Mouse (Mus musculus) megakaryocyte, embryonic 14.5 days (primary cell): Measurements from ENCODE around the gene Tmem151b. TPM values are rescaled to one million over a fixed set of nuclear protein-coding genes. Genes with fewer than 3 reads are reported as not detected.

Experiments used
- H3K27me3 ChIP-seq: replicated peaks from 2 replicates; pipeline ENCODE3; 2012; ENCODE audit warnings: inconsistent platforms
- H3K36me3 ChIP-seq: replicated peaks from 2 replicates; pipeline ENCODE3; 2012; ENCODE audit warnings: low read length, inconsistent platforms, mixed read lengths
- H3K4me1 ChIP-seq: 2 replicates; pipeline ENCODE4 v1.6.1; 2012; ENCODE audit warnings: inconsistent platforms
- H3K4me3 ChIP-seq: replicated peaks from 2 replicates; pipeline ENCODE3; 2012; ENCODE audit warnings: moderate library complexity, mild to moderate bottlenecking, inconsistent platforms
- H3K9me3 ChIP-seq: 2 replicates; pipeline ENCODE4 v1.6.1; 2012; ENCODE audit warnings: inconsistent platforms
- FLI1 ChIP-seq: IDR thresholded peaks from 2 replicates; pipeline ENCODE4 v1.6.1; 2012; ENCODE audit warnings: low read length, inconsistent platforms, mixed read lengths
- GATA1 ChIP-seq: IDR thresholded peaks from 3 replicates; pipeline ENCODE4 v1.6.1; 2012; ENCODE audit warnings: mixed read lengths, low read length, inconsistent platforms, borderline replicate concordance
- polyA plus RNA-seq: library from polyadenylated mRNA; stranded (reverse); fragments of >175 nt; gene quantifications from 2 replicates; pipeline ENCODE4 v1.2.3, GENCODE M21; 2012; ENCODE audit warnings: low replicate concordance; ENCODE audit not compliant: insufficient read depth

Gene Tmem151b
- polyA plus RNA-seq, 1 experiment: 0.93 TPM

DNA sequence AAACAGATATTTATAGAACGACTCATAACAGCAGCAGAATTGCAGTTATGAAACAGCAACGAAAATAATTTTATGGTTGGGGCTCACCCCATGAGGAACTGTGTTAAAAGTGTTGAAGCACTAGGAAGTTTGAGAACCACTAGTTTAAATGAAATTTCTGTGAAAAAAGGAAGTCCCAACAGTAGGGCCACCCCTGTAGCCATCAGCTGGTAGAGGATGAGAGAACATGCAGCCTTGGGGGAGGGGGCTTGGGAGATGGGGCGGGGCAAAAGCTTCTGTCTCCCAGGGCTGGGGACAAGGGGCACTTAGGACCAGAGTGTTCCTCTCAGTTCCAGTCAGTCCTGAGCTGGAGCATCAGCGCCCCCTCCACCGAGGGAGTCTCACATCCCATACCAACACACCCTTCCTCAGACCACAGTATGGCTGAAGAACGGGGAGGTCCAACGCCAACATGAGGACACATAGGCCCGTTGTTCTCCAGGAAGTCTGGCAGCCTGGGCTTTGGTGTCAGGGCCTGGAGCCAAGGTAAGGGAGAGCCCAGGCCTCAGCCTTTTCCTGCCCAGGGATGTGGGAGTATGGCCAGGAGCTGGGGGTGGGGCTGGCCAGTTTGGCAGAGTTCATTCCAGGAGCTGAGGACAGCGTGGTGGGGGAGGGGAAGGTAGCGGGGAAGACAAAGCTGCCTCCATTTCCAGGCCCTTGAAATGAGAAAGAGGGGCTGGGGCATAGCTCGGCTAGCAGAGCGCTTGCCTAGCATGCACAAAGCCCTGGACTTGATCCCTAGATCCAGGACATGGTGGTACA is 34.8 kb upstream of the Tmem151b start:
- Histone ChIP-seq H3K36me3 (peaks cover 24% of the 10 kb centered on the region), H3K9me3 (peaks cover 11% of the 10 kb centered on the region), H3K4me1 (peaks cover 37% of the 10 kb centered on the region), H3K4me3 (peak overlapping the region; percentile 19), H3K27me3 (peaks cover 31% of the 10 kb centered on the region)
- TF ChIP-seq GATA1: no peak
- no peak for TF ChIP-seq FLI1

DNA sequence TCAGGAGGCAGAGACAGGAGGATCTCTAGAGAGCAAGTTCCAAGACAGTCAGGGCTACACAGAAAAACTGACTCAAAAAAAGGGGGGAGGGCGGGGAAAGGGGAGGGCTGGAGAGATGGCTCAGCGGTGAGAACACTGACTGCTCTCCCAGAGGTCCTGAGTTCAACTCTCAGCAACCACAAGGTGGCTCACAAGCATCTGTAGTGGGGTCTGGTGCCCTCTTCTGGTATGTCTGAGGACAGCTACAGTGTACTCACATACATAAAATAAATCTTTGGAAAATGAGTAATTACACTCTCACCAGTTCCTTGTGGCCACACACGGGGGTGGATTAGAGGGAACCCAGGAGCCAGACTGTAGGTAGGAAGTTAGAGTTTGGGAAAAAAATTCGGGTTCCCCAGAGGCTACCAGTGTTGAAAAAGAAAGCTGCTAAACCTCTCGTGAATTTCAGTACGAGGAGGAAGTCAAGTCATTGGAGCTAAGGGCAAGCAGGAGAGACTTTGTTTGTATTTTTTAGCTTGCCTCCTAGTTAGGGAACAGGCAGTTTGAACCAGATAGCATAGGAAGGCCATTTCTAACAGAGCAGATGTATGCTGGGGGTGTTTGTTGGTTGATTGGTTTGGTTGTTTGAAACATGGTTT is 33.4 kb upstream of the Tmem151b start:
- Histone ChIP-seq H3K36me3 (peaks cover 15% of the 10 kb centered on the region), H3K9me3 (peaks cover 11% of the 10 kb centered on the region), H3K4me3 (no peak overlapping the region)

DNA sequence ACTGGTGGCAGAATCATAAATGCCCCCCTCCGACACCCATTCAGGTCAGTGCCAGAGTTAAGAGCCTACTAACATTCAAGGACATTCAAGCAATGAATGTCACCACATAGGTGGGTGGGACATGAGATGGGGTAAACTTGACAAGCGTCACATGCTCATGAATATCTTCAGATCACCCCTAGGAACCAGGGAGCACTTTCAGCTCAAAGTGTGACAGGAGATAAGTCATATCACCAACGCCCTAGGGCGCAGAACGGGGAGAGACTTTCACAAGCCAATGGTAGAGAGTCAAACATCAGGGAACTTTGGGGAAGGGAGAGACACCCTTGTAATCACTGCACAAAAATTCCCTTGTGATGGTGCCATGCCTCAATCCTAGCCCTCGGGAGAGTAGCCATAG is 32.7 kb upstream of the Tmem151b start:
- Histone ChIP-seq H3K4me1 (peaks cover 37% of the 10 kb centered on the region), H3K36me3 (peaks cover 14% of the 10 kb centered on the region), H3K27me3 (peaks cover 19% of the 10 kb centered on the region), H3K4me3 (no peak overlapping the region), H3K9me3 (peaks cover 11% of the 10 kb centered on the region)
- TF ChIP-seq FLI1: no peak
- no peak for TF ChIP-seq GATA1

More for the DNA sequence above, 33.4 kb upstream of the Tmem151b start:
- Histone ChIP-seq H3K27me3 (peaks cover 19% of the 10 kb centered on the region), H3K4me1 (peaks cover 37% of the 10 kb centered on the region)
- TF ChIP-seq GATA1: no peak
- no peak for TF ChIP-seq FLI1

DNA sequence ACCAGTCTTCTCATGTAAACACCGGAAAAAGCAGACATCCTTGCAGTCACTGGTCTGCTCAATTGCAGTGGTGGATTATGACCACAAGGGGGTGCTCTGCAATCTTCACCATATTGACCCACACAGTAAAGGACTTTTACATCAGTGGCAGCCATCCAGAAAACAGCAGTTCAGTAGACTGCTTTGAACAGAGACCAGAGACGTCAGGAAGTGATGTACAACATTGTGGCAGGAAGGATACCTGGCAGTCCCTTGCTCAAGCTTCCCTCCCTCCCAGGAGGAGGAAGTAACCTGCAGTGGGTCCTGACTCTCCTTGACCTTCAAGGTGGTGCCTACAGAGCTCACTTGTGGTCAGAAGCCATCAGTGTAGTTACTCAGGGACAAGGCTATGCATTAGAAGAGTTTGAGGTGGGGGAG is 32.1 kb upstream of the Tmem151b start:
- Histone ChIP-seq H3K27me3 (peaks cover 19% of the 10 kb centered on the region), H3K4me1 (peaks cover 37% of the 10 kb centered on the region), H3K4me3 (no peak overlapping the region), H3K36me3 (peaks cover 8% of the 10 kb centered on the region), H3K9me3 (peaks cover 5% of the 10 kb centered on the region)
- TF ChIP-seq GATA1 (no peak), FLI1 (no peak)

DNA sequence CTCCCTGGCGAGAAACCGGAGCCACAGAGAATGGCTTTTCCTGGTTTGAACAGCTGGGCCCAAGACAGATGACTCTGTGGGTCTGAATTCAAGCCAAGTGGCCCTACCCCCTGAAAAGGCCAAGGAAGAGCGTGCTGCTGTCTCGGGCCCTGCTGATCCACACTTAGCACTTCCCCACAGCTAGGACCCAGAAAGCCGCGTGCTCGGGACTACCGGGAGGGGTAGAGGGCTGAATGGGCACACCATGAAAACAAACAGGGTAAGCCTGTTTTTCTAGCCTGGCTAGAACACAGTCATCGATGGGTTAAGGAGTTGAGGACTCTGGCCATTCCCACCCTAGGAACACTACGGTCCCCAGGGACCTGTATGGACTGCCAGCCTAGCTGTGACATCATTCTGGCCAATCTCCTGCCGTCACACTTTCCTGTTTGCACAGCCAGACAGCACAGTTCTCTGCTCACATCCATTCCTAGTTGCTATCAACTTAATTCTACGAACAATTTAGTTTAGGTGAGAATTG is 31.5 kb upstream of the Tmem151b start:
- TF ChIP-seq FLI1: no peak
- no peak for TF ChIP-seq GATA1
- Histone ChIP-seq H3K27me3 (peaks cover 15% of the 10 kb centered on the region), H3K4me3 (no peak overlapping the region), H3K4me1 (peaks cover 35% of the 10 kb centered on the region), H3K9me3 (no peaks in the 10 kb centered on the region), H3K36me3 (peaks cover 2% of the 10 kb centered on the region)

DNA sequence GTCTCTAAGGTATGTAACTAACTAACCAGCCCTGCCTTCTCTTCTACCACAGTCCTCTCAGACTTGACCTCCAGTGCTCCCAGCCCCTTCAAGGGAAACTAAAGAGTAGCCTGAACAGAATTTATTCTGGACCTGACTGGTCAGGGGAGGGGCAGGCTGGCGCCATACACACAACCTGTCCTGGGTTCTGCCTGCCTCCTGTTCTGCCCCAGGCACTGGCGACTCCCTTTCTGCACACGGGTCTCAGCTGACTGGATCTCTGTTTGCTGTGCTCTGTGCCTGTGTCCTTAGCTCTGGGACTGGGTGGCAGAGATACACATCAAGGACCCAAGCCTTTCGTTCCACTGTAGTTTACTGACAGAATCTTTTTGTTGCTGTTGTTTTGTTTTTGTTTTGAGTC is 30.1 kb upstream of the Tmem151b start:
- Histone ChIP-seq H3K4me3 (no peak overlapping the region), H3K36me3 (no peaks in the 10 kb centered on the region), H3K4me1 (peaks cover 31% of the 10 kb centered on the region), H3K9me3 (no peaks in the 10 kb centered on the region), H3K27me3 (peaks cover 6% of the 10 kb centered on the region)
- TF ChIP-seq FLI1 (no peak), GATA1 (no peak)

DNA sequence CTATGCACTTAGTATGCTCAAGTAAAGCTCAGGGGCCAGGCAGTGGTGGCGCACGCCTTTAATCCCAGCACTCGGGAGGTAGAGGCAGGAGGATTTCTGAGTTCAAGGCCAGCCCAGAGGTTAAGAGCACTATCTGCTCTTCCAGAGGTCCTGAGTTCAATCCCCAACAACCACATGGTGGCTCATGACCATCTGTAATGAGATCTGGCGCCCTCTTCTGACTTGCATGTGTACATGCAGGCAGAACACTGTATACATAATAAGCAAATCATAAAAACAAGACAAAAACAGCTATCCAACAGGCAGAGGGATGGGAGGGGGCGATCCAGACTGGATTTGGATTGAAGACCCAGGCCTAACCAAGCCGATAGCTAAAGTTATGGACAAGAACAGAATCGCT is 29.4 kb upstream of the Tmem151b start:
- Histone ChIP-seq H3K27me3 (peaks cover 3% of the 10 kb centered on the region), H3K9me3 (no peaks in the 10 kb centered on the region), H3K4me3 (no peak overlapping the region), H3K36me3 (no peaks in the 10 kb centered on the region), H3K4me1 (peaks cover 32% of the 10 kb centered on the region)
- TF ChIP-seq FLI1 (no peak), GATA1 (no peak)

DNA sequence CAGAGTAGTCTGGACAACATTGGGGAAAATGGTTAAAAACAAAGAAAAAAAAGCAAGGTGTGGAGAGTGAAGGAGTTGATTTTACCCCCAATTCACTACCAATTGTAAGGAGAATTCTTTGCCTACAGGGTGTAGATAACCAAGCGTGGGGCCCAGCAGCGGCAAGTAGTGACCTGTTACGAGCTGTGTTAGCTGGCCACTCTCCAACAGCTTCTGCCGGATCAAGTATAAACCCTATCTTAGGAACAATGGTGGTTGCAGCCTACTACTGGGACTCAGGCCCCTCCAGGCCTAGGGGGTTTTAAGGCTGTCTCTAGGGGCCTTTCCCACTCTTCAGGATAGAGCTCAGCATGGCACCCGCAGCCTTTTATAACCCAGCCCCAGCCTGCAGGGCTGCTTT is 28.8 kb upstream of the Tmem151b start:
- peaks cover under 1% of the 10 kb centered on the region for H3K27me3 ChIP-seq
- no peak overlapping the region for H3K4me3 ChIP-seq
- no peaks in the 10 kb centered on the region for H3K9me3 ChIP-seq
- H3K4me1 ChIP-seq: peaks cover 29% of the 10 kb centered on the region
- H3K36me3 ChIP-seq: no peaks in the 10 kb centered on the region
- TF ChIP-seq FLI1: no peak
- no peak for TF ChIP-seq GATA1

DNA sequence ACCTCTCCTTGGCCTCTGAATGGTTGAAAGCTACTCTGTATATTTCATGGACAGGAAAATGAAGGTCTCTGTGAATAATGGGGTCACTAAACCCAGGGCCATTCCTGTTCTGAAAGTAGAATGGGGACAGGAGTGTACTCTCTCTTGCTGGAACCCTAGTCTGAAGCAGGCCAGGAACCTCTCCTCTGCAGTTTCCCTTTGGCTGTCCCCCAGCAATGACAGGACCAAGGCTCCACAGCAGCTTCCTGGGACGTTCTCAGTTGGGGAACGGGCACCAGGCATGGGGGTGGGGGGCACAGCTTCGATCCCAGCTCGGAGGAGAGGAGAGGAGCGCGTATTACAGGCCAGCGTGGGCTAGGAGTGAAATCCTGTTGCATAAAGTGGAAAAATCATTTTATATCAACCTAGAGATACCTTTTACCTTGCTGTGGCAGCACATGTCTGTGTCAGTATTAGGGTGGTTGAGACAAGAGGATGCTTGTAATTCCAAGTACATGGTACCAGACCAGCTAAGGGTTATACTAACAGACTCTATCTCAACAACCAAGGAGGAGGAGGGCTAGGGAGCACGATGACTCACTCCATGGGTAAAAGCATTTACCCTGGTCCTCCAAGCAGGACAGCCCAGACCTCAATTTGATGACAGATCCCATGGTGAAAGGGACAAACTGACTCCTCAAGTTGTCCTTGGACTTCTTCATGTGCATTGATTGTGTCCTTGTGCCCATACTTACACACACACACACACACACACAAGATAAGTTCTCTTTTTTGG is 25.8 kb upstream of the Tmem151b start:
- H3K9me3 ChIP-seq: no peaks in the 10 kb centered on the region
- H3K4me3 ChIP-seq: peak overlapping the region; percentile 42
- H3K36me3 ChIP-seq: peaks cover 16% of the 10 kb centered on the region
- no peak for TF ChIP-seq GATA1
- no peak for TF ChIP-seq FLI1
- H3K4me1 ChIP-seq: peaks cover 28% of the 10 kb centered on the region
- H3K27me3 ChIP-seq: no peaks in the 10 kb centered on the region
